Mouse (Mus musculus): ENCODE measurements around the gene Kcnk16.
"Not testable (repeated sequence)": the region's sequence is repeated elsewhere in the genome, so short reads cannot be mapped to it uniquely, and the experiment has no call there.

Kcnk16 gene

GRCm38 (mm10) chr14:20269082-20269809 lies at the start of gene Kcnk16:
Gene Kcnk16 (minus strand): TSS chr14:20269199.
- no peak for ATAC-seq (ENCODE audit: insufficient number of reproducible peaks, low FRiP score, low TSS enrichment)

- no peak for ATAC-seq (ENCODE audit: insufficient number of reproducible peaks, low FRiP score, low TSS enrichment)
Observed at GRCm38 (mm10) chr14:20315137-20315536, 46.1 kb upstream of the Kcnk16 start.

DNA sequence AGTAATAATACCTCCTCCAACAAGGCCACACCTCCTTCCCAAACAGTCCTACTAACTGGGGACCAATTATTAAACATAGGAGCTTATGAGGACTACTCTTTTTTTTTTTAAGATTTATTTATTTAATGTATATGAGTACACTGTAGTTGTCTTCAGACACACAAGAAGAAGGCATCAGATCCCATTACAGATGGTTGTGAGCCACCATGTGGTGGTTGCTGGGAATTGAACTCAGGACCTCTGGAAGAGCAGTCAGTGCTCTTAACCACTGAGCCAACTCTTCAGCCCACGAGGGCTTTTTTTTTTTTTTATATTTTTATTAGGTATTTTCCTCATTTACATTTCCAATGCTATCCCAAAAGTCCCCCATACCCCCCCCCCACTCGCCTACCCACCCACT lies 36.1 kb upstream of the Kcnk16 start:
- not testable (repeated sequence) for ATAC-seq (ENCODE audit: insufficient number of reproducible peaks, low FRiP score, low TSS enrichment)

- no peak for ATAC-seq (ENCODE audit: insufficient number of reproducible peaks, low FRiP score, low TSS enrichment)
Observed at GRCm38 (mm10) chr14:20298131-20298530, 29.1 kb upstream of the Kcnk16 start.

- no peak for ATAC-seq (ENCODE audit: insufficient number of reproducible peaks, low FRiP score, low TSS enrichment)
Observed at GRCm38 (mm10) chr14:20297616-20298015, 28.6 kb upstream of the Kcnk16 start.

- no peak for ATAC-seq (ENCODE audit: insufficient number of reproducible peaks, low FRiP score, low TSS enrichment)
Observed at GRCm38 (mm10) chr14:20294947-20295346, 25.9 kb upstream of the Kcnk16 start.

GRCm38 (mm10) chr14:20294117-20294892 lies 25.3 kb upstream of the Kcnk16 start, which contains the start of gene Nudt13:
Gene Nudt13 (plus strand): TSS chr14:20294697.
- ATAC-seq (ENCODE audit: insufficient number of reproducible peaks, low FRiP score, low TSS enrichment) = peak; percentile 99

DNA sequence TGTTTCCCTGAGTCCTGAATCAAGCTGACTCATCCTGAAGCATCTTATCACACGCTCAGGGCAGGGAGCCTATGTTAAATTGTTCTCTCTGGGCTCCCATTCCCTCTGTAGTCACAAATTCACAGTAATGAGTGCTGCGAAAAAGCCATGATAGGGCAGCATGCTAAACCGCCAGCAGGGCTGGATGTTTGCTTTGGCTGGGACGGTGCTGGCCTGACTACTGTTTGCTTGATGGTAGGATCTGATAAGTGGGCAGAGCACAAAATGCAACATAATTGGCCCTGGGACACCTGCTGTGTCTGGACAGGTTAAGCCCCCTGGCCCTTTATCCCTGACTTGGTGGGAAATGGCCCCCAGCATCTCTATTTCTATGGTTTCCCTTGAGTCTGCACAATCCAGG lies 22.4 kb upstream of the Kcnk16 start:
- no peak for ATAC-seq (ENCODE audit: insufficient number of reproducible peaks, low FRiP score, low TSS enrichment)

DNA sequence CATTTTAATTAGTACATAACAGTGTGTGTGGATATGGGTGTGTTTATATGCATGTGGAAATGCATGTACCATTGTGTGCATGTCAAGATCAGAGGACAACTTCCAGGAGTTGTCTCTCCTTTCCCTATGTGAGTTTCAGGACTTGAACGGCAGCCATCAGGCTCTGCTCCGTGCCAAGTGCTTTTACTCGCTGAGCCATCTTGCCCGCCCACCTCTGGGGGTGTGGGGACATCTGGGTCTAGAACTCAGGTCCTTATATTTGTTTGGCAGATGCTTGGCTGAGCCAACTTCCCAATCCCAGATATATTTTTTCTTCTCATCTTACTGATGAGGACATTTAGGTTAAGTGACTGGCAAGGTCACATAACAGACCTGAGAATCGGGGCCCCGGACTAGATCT lies 578 bp downstream of the Kcnk16 start:
- no peak for ATAC-seq (ENCODE audit: insufficient number of reproducible peaks, low FRiP score, low TSS enrichment)

DNA sequence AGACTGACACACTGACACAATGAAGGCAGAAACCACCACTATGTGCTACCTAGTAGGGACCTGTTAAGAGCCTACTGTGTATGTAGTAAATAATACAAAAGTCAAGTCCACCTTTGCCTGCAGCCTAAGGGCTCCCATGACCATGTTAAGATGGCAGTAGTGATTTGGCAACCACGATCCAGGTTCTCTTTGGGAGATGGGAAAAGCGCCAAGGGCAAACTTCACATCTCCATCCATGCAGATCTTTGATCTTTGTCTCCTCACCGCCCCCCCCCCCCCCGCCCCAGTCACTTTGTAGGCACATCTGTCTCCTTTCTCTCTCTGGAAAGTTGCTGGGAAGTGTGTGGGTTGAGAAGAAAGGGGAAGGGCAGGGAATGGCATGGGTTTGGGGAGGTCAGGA lies 6.7 kb downstream of the Kcnk16 start:
- ATAC-seq (ENCODE audit: insufficient number of reproducible peaks, low FRiP score, low TSS enrichment) = no peak

DNA sequence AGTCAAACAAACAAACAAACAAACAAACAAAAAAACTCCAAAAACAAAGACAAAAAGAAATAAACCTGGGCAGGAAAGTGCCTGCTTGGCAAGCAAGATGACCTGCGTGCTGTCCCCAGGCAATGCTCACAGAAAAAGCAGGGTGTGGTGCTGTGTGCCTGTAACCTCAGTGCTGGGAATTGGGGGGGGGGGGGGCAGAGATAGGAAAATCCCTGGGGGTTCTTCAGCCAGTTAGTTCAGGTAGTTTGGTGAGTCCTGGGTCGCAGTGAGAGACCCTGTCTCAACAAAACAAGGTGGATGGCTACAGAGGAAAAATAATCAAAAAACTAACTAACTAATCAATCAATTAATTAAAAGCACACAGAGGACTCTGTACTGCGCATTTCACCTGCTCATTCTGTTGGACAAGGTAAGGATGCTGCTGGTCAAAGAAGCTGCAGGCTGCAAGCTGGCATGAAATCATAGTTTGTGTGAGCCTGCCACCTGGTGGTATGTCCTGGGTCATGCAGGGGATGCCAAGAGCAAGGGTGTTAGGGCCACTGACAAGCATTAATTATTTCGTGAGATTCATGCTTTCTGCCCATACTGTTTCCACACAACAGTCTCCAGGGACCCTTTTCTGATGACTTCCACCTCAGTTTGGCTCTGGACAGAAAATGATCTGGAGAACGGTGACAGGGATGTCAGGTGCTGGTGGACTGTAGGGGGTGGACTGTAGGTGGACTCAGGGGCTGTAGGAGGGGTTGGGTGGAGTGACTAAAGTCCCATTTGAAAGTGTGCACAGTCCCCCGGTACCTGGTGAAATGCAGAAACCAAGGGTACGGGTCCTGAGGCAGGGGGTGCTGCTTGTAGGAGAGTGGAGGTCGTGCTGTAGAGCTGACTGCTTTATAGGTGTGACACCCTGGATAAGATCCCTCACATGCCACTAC lies 10.6 kb downstream of the Kcnk16 start:
- peak; percentile 59; the same call in 1 of the 2 replicates for ATAC-seq (ENCODE audit: insufficient number of reproducible peaks, low FRiP score, low TSS enrichment)

- no peak for ATAC-seq (ENCODE audit: insufficient number of reproducible peaks, low FRiP score, low TSS enrichment)
Observed at GRCm38 (mm10) chr14:20250237-20251171, 18.5 kb downstream of the Kcnk16 start.

DNA sequence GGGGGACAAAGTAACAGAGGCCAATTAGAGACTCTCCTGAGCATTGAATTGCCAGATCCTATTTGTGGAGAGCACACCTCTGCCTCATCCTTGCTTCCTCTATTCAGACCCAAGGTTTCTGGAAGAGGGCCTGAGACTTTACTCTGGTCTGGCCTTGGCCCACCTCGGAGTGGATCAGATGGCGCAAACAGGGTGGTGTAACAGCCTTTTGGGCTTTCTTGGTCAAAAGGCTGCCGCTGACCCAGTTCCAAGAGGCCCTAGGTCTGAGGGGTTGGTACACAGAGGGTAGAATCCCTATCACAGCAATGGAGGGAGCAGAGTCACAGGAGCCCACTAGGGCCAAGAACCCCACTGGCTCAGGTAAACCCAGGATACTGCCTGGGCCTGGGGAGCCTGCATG lies 21.0 kb downstream of the Kcnk16 start:
- ATAC-seq (ENCODE audit: insufficient number of reproducible peaks, low FRiP score, low TSS enrichment) = no peak

DNA sequence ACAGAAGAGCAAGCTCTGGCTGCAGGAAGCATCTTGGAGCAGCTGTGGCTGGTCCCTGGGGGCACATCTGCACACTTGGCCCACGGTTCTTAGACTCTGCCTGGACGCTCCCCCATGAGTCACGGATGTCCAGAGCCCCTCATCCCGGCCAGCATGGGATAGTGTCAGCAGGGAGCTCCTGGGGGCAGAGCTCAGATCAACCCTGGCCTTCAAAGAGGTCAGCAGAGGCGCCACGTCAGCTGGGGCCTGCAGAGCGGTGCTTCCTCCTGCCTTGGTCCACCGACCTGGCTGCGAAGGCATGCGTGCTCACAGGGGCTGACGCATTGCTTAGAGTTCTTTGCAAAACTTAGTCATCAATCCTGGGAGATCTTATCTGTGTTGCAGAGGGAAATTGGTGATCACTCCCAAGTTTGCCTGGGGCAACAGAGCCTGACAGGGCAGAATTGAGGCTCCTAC lies 22.2 kb downstream of the Kcnk16 start:
- no peak for ATAC-seq (ENCODE audit: insufficient number of reproducible peaks, low FRiP score, low TSS enrichment)

GRCm38 (mm10) chr14:20245861-20246260 lies 23.1 kb downstream of the Kcnk16 start:
- ATAC-seq (ENCODE audit: insufficient number of reproducible peaks, low FRiP score, low TSS enrichment) = no peak

DNA sequence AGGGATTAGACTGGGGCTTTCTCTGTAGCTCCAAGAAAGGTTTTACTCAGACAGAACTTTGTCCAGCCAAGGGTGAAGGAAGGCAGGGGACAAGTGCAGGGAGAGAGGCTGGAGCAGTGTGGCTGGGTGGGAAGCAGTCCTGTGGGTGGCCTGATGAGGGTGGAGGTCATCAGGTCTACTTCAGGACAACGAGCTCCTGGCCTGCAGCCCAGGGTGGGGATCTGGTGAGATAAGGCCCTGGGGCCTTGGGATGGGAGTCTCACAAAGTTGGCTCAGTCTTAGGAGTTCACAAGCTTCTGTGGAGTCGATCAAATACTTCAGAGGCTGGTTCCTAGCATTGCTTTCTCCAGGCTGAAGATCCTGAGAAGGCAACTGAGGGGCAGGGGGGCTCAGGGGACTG lies 23.7 kb downstream of the Kcnk16 start:
- no peak for ATAC-seq (ENCODE audit: insufficient number of reproducible peaks, low FRiP score, low TSS enrichment)

GRCm38 (mm10) chr14:20243158-20243557 lies 25.8 kb downstream of the Kcnk16 start:
- ATAC-seq (ENCODE audit: insufficient number of reproducible peaks, low FRiP score, low TSS enrichment) = no peak

GRCm38 (mm10) chr14:20242454-20242853 lies 26.5 kb downstream of the Kcnk16 start:
- ATAC-seq (ENCODE audit: insufficient number of reproducible peaks, low FRiP score, low TSS enrichment) = no peak

DNA sequence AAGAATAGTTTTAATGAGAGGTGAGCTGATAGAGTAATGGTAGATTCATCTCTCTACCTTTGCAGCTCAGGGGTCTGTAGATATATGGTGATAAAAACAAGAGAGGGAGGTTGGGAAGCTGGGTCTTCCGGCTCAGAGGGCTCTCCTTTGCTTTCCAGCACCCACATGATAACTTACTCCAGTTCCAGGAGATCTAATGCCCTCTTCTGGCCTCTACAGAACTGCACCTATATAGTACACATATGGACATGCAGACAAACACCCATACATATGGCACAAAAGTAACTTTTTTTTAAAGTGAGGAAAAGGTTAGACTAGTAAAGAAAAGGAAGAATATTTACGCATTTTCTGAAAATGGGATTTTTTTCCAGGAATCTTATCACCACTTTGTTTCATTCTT lies 34.6 kb downstream of the Kcnk16 start:
- no peak for ATAC-seq (ENCODE audit: insufficient number of reproducible peaks, low FRiP score, low TSS enrichment)

Data from cerebellum, adult (tissue).